Mouse (Mus musculus) adrenal gland, postnatal 4 days (tissue): Measurements from ENCODE around the gene Ipo13. TPM values are rescaled to one million over a fixed set of nuclear protein-coding genes. Genes with fewer than 3 reads are reported as not detected.

ENCODE experiments used
- DNase-seq, 2 experiments: peaks; one replicate each; pipeline ENCODE4 v3.0.0; 2021 to 2022; ENCODE audit warnings: low spot score in 2 of 2, mixed read lengths in 2 of 2
- long read RNA-seq, 2 experiments: library from polyadenylated mRNA; stranded (forward); transcript quantifications; one replicate each; pipeline ENCODE4 v2.0.0; 2021
- total RNA-seq, 2 experiments: library from RNA; stranded (reverse); gene quantifications; 2 replicates each; pipeline ENCODE4 v1.2.3; 2021

Ipo13 gene
- 10 to 100 TPM; 43.9 to 45.1 TPM for total RNA-seq
- long read RNA-seq, experiment 1, transcript Ipo13-201 (20 exons, 3,595 nt): major isoform, 20 of 26 reads
- long read RNA-seq, experiment 1, partial matches to known transcripts: 1 of 26 reads
- long read RNA-seq, experiment 1, other reads (novel, unspliced or antisense): 4 of 26 reads
- long read RNA-seq, experiment 2, transcript Ipo13-201 (20 exons, 3,595 nt): major isoform, 14 of 29 reads
- long read RNA-seq, experiment 2, partial matches to known transcripts: 7 of 29 reads
- long read RNA-seq, experiment 2, other reads (novel, unspliced or antisense): 8 of 29 reads

DNA sequence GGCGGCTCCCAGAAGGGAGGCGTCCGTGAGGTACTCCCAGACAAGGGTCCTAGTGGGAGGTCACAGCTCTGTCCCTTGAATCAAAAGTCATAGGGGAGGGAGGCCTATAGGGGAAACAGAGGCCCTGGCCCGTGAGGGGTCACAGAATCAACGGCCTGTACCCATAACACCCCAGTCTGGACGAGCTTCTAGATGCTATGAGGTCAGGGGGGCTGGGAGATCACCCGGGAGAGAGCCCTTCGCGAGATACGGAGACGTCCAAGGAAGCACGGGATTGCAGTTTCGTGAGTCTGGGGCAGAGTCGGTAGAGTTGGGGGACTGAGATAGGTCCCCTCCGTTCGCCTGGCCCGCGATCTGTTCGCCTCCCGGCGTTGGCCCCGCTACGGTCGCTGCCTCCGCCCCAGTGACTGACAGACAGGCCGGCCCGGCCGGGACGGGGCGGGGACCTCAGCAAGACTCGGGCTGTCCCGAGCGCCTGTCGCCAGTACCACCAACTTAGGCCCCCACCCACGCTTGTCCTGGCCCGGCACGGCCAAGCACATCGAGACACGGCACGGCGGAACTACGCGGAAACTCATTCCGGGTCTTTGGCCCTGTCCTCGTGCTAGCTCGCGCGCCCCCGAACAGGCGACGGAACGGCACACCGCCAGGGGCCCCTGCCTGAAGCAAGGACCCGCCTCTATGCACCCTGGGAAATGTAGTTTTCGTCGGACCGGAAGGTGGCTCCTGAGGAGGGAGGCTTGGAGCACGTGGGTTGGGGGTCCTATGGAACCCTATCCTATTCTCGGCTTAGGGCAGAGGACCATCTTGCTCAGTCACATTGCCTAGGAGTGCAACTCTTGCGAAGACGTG, at the start of gene Ipo13:
Gene Ipo13 (minus strand): TSS at position 409 of the 852 bp plus-strand sequence.
- DNase-seq: peak; percentile 84 to 88

DNA sequence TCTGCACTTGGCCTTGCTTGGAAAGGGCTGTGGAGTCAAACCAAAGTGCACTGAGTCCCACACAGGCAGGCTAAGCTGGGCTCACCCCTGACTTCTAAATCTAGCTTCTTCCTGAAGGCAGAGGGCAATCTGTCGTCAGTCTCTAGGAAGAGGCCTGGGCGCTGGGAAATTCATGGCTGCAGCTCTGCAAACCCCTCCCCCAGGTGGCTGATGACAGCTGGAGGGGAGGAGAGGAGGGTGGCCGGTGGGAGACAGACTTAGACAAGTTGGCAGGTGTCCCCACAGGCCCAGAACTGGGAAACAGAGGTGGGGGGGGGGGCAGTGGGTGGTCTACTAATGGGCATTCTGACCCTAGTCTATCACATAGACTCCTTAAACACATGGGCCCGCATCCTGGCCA, 42.7 kb upstream of the Ipo13 start:
- DNase-seq: no peak

DNA sequence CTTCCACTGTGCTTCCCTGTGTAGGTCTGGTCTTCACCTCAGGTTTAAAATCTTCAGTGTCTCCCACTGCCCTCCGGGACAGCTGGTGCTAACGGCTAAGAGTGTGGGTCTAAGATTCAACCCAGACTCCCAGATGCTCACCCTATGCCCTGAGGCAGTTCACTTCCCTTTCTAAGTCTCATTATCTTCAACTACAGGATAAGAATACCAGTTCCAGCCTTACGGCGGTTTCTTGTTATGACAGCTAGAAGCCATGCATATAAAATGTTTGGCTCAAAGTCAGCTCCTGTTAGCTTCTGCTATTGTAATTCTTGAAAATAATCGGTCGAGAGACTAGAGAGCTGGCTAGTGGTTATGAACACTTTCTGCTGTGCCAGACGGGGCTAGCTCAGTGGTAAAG, 32.7 kb upstream of the Ipo13 start:
- DNase-seq: no peak

DNA sequence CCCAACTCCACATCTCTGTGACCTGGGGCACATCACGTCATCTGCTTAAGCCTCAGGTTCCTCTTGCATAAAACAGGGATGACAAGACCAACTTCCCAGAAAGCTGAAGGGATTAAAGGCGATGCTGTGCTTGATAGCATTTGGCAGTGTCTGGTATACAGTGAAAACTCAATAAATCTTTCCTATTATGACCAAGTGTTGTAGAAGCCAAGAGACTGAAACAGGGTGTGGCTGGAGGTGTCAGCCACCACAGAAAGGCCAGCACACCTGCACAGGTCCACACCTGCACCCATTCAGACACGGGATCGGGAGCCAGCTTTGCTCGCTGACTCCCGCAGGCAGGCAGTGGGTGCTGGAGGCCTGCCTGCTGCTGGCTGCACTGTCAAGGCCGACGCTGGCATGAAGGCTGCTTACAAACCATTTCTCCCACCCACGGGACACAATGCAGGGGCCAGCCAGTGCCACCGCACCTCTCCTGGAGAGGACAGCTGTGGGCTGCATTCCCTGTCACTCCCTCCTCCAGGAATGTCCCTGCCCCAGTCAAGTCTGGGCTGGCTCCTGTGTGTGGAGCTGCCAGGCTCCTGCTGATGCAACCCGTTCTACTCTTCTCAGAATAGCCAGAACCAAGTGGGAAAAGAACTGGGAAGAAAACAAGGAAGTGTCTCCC, 32.0 kb upstream of the Ipo13 start:
- DNase-seq: no peak

DNA sequence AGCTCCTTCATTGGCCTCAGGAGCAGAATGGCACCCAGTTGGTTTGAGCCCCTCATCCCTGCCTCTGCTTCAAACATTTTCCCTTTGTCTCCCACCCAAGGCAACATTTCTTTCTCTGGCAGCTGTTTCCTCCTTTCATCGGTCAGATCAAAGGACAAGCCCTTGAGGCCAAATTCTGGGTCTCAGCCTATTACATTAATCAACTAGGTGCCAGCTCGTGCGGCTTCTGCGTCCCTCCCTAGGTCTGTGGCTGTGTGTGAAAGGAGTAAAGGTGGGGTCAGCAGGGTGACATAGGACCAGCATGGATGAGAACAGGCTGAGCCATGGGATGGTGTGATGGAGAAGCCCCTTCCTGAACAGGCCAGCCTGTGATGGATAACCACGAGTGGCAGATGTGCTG, 28.5 kb upstream of the Ipo13 start:
- no peak for DNase-seq

DNA sequence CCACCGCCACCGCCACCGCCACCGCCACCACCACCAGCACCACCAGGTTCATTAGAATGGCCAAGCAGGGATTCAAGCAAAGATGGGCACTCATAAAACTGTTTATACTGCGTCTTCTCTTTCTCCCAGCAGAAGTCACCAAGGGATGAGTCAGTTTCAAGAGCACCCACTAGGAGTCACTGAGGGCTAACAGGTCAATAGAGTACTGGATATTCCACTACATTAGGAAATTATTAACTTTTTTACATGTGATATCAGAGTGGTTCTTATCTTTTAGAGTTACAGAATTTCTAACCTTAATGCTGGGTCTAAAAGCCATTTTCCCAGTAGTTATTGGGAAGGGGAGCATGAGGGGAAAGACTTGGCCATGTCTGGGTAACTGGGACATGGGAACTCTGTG, 22.2 kb upstream of the Ipo13 start:
- DNase-seq: no peak

DNA sequence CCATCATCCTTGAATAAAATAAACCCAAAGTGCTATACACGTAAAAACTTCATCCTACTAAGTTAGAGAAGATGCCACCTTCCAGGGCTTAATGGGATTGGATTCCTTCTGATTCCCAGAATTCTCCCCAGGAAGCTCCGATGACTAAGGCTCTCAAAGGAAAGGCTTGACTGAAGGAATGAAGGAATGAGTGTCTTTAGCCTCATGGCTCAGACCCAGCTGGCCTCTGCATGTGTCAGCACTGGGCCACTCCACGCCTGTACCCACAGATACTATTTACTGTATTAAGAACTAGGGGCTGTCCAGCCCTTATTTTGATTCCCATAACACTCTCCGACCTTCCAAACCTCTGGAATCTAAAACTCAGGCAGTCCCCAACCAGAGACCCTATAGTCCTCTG, 19.3 kb upstream of the Ipo13 start:
- DNase-seq: no peak

DNA sequence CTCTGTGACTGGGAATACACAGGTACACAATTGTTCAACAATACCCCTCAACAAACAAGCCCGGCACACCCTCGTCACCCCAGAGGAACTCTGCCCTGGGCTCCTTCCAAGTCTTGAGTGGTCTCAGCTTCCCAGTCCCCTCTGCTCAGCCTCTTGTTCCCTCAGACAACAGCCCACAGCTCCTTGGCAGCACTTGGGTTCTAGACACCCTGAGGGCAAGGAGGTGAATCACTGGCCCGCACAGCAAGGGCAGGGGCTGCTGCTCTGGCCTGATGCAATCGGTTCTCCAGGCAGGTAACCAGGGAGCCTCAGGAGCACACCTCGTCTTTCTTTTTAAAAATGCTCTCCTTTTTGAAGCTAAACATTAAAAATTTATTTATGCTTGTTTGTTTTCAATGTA, 18.4 kb upstream of the Ipo13 start:
- DNase-seq: no peak

DNA sequence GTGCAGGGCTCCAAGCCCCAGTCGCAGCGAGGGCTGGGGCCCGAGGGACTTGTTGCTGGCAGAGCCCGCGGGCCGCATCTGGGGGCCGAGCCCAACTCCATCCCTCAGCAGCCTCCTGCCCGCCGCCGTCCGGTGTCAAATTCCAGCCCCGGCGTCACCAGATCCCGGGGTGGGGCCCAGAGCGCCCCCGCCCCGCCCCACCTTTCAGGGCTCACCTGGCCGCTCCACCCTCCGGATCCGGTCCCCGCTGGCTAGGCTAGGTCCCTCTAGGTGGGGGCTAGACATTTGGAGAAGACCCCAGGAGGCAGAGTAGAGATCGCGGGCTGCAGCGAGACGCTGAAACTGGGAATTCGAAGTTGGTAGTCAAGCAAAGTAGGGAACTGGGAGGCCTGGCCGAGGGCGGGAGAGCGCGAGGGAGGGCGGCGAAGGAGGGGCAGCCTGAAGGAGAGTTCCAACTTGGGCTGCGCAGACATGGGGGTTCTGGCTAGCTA, 14.6 kb upstream of the Ipo13 start, which contains the start of gene Artn:
Gene Artn (minus strand): TSS at position 373 of the 491 bp plus-strand sequence.
- DNase-seq: no peak

DNA sequence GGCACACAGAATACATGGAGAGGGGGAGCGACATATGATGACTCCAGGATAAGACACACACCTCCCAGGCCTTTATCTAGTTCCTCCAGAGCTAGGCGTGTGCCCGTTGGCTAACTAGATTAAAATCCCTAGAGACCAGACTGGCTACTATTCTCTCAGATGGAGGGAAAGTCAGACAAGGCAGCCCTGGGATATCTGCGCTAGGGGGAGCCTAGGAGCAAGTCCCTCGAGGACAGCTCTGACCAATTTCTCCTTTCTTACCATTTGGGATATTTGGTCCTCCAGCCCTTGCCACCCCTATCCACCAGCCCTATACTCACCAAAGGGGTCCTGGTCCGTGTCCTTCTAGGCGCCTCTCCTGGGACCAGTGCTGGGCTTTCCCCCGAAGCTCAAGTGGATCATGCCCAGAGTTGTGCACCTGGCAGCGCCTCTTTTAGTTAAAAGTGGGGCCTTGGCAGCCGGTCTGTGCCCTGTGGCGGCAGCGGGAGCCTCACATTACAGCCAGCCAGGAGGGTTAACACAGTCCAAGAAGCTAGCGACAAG, 14.0 kb upstream of the Ipo13 start:
- DNase-seq: no peak

DNA sequence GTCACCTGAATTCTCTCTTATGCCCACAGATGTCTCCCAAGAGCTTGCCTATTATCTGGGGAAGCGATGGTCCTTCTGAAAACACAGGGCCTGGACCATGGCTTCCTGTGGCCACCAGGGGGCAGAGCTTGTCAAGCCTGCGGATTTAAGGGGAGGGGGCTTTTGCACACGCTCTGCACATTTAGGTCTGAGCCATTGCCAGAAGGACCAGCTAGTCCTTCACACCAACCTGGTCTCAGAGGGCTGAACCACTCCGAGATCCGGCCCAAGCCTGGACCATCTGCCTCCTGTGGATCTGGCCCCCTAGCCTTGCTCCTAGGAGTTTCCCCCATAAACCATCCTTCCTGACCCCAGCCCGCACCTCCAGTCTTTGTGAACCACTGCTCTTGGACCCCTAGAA, 13.4 kb upstream of the Ipo13 start:
- no peak for DNase-seq

DNA sequence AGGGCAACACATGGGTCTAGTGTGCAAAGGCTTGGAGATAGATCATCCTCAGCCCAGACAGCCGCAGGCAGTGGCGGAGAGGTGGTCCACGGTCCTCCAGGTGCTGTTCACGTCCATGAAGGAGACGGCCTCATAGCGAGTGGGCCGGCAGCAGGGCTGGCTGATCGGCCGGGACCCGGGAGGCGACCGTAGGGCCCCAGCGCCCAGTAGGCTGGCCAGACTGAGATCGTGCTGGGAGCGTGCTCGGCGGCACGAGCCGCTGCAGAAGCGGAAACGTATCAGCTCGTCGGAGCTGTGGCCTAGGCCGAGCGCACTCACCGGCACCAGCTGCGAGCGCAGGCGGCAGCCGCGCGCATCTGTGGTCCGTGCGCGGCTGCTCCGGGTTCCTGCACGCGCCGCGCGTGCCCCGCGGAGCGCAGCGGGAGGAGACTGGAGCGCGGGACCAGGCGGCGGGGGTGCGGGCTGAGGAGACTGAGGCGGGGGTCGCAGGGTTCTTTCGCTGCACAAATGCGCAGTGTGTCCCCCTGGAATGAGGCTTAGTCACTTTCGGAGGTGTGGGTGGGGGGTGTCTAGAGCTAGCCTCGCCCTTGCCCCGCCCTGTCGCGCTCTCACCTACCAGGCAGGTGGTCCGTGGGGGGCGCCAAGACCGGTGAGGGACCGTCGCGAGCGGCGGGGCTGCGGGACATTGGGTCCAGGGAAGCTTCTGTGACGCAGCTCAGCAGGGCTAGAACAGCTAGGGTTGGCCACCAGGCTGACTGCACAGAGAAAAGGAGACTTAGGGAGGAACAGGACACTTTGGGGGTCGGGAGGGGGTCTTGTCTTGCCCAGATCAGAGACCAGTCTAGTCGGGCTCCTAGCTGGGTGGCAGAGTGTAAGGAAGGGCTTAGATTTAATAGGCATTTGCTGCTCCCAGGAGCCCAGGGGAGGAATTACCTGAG, 12.0 kb upstream of the Ipo13 start:
- DNase-seq: no peak

DNA sequence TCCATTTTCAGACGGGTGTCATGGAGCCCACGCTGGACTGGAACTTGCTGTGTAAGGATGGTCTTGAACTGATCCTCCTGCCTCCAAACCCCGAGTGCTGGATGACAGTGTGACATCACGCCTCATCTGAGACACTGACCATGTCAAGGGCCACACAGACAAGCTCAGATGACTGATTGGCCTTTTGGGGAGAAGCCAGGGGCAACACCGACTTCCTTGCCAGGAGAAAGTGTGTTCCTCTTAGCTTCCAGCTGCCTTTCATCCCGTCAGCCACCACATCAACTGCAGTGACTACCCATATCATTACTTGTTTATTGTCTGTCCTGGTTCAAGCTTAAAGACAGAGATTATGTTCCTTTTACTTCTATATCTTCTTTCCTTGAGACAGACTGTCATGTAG, 10.1 kb upstream of the Ipo13 start:
- no peak for DNase-seq

DNA sequence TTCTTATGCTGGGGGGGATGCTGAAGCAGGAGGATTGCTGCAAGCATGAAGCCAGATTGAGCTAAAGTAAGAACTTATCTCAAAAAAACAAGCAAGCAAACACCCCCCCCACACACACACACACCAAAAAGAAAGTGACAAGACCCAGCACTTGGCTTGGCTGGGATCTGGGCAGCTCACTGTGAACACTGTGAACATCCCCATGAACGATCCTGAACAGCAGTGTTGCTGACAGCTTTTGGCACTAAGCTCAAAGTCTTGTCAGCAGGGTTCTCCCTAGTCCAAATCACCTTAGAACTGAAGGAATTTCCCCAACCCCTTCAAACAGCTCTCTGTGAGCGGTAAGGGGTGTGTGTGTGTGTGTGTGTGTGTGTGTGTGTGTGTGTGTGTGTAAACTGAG, 8.7 kb upstream of the Ipo13 start:
- no peak for DNase-seq

DNA sequence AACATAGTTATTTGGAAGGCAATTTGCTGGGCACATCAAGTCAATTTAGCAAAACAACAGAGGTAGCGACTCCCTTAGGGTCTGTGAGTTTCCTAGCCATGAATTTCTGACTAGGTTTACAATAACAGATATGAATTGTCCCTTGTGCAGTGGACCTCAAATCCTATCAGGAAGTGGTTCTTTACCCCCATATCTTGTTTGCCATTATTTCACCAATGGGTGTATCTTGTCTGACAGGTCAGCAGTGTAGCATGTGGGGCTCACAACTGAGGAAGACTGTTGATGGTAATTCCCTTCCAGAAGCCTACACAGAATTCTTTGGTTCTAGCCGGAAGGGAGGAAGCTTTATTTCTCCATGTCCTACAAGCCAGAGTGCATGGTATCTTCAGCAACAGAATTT, 6.6 kb upstream of the Ipo13 start:
- no peak for DNase-seq

DNA sequence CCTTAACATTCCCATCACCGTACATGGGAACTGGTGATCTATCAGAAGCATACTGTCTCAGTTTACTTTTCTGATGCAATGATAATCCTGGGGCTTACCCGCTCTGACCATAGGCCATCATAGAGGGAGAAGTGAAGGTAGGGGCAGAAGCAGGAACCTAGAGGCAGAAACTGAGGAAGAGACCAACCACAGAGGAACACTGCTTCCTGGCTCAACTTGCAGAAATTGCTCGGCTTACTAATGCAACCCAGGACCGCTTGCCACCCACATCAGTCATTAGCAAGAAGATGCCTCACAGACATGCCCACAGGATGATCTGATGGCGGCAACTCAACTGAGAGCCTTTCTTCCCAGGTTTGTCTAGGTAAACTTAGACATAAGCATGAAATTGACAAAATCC, 4.0 kb upstream of the Ipo13 start:
- DNase-seq: no peak

DNA sequence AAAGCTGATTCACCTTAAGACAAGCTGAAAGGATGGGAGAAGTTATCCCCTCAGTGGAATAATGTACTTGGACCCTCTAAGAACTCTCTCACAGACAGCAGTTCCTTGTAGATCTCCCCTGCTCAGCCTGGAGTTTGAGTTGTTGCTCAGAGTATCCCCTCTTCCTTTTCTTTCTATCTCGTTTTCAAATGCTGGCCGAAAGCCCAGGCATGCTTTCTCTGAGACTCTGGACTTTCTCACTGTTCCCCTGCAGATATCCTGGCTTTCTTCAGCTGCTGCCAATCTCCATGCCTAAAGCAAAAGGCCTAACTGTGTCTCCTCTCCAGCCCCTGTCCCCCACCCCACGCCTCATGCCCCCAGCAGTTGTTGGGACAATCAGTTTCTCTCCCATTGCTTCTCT, 3.5 kb upstream of the Ipo13 start:
- DNase-seq: no peak

DNA sequence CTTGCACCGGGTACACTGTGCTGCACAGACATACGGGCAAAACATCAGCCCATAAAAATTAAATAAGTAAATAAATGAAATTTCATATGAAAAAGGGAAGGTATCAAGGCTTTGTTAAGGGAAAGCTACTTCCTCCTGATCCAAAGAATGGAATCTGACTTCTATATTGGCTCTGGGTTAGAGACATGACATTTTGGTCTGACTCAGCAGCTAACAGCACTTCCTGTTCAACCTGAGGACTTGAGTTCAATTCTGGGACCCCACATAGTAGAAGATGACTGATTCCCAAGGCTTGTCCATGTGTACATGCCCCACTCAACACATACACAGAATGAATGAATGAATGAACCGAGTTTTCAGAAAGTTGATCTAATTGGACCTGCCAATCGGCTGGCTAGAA, 3.0 kb upstream of the Ipo13 start:
- no peak for DNase-seq

DNA sequence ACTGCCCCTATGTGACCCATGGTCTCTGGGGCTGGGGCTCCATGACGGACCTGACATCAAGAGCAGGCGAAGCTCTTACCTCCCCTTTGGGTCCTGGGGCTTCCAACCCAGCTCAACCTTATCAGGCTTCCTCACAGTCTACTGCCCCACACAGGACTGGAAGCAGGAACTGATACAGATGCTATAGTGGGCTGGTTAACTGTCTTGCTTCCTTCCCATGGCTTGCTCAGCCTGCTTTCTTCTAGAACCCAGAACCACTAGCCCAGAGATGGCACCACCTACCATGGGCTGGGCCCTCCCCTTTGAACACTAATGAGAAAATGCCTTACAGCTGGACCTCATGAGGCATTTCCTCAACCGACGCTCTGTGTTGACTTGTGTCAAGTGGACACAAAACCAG, 2.6 kb upstream of the Ipo13 start:
- no peak for DNase-seq

DNA sequence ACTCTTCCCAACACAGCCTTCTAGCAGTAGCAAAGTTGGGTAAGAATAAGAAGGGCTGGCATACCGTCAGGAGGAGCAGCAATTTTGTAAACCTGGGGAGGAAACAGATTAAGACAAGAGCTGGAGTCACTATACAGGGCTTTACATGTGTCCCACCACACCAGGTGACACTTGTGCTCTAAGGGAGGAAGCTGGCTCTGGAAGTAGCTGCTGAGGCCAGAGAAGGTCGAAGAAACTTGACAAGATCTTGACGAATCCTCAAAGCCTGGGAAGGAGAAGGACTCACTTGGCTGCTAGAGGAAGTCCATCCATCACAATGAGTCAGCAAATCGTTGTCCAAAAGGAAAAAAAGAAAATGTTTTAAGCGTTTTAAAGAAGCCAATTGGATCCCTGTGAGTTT, 1.6 kb upstream of the Ipo13 start:
- DNase-seq: no peak
